Mouse (Mus musculus): Measurements from ENCODE around the gene Ripor3. TPM values are rescaled to one million over a fixed set of nuclear protein-coding genes. Genes with fewer than 3 reads are reported as not detected.

Gene Ripor3
- polyA plus RNA-seq, 1 experiment from 2014 or later: 0.58 TPM

DNA sequence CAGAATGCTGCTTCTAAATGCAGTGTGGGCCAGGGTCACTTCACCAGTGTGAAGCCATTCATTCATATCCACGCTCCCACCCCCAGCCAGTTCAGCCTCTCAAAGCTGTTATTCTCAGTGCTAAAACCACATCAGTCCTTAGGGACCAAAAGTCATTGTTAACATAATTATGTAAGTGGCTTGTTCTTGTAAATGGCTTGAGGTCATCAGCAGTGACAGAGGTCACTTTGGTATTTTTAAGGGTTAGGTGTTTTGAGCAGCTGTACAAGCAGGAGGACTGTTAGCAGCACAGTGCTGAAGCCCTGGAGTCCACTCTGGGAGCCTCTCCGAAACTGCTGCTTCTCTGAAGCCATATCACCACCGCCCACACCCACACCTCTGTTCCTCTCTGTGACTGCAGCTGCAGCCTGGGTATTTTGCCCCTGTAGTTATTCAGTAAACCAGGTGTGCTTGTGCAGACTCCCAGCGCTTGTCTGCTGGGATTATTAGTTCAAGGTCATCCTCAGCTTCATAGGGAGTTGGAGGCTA, 51.0 kb downstream of the Ripor3 start:
- H3K4me2 ChIP-seq (ENCODE audit: low read length): no peak overlapping the region
- H3K9ac ChIP-seq (ENCODE audit: low read depth, low read length): no peak overlapping the region
- no peaks in the 10 kb centered on the region for H3K36me3 ChIP-seq (ENCODE audit: control insufficient read depth, insufficient read depth, low read length)
- H3K4me1 ChIP-seq (ENCODE audit: control insufficient read depth, insufficient read depth, low read length): 0 out of 2 replicates have a peak, but pooled peaks cover 9% of the 10 kb centered on the region
- H3K9me3 ChIP-seq (replicated peaks; ENCODE audit: control insufficient read depth, low read length, poor library complexity, severe bottlenecking): no peaks in the 10 kb centered on the region
- no peaks in the 10 kb centered on the region for H3K27me3 ChIP-seq (ENCODE audit: control insufficient read depth, insufficient read depth, low read depth, low read length)
- no peak for ATAC-seq
- 78% methylated on average over 4 of the region's 4 CpGs for WGBS
- no peak overlapping the region for H3K4me3 ChIP-seq (ENCODE audit: low read depth, low read length)
- no peak overlapping the region for H3K27ac ChIP-seq (ENCODE audit: low read length)

DNA sequence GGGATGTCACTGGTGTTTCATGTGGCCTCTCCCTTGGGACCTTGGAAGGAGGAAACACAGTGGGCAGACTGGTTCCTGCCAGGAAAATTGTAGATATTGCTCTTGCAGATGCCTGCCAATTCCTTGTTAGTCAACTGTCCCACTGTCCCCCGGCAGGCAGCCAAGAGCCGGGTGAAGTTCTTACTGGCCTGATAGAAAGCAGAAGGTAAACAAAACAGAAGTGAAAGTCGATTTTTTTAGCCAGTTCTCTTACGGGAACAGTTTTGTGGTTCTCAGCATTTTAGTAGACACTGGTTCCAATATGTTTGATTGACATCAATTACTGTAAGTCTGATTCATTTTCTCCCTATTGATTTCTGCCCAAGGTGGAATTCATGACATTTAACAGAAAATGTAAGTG, 51.6 kb downstream of the Ripor3 start:
- Histone ChIP-seq H3K4me2 (ENCODE audit: low read length) (no peak overlapping the region), H3K9ac (ENCODE audit: low read depth, low read length) (no peak overlapping the region), H3K4me1 (ENCODE audit: control insufficient read depth, insufficient read depth, low read length) (0 out of 2 replicates have a peak, but pooled peaks cover 9% of the 10 kb centered on the region), H3K9me3 (replicated peaks; ENCODE audit: control insufficient read depth, low read length, poor library complexity, severe bottlenecking) (no peaks in the 10 kb centered on the region), H3K27ac (ENCODE audit: low read length) (no peak overlapping the region), H3K27me3 (ENCODE audit: control insufficient read depth, insufficient read depth, low read depth, low read length) (no peaks in the 10 kb centered on the region), H3K36me3 (ENCODE audit: control insufficient read depth, insufficient read depth, low read length) (no peaks in the 10 kb centered on the region), H3K4me3 (ENCODE audit: low read depth, low read length) (no peak overlapping the region)
- ATAC-seq: no peak
- WGBS: 57% methylated on average over 4 of the region's 4 CpGs

DNA sequence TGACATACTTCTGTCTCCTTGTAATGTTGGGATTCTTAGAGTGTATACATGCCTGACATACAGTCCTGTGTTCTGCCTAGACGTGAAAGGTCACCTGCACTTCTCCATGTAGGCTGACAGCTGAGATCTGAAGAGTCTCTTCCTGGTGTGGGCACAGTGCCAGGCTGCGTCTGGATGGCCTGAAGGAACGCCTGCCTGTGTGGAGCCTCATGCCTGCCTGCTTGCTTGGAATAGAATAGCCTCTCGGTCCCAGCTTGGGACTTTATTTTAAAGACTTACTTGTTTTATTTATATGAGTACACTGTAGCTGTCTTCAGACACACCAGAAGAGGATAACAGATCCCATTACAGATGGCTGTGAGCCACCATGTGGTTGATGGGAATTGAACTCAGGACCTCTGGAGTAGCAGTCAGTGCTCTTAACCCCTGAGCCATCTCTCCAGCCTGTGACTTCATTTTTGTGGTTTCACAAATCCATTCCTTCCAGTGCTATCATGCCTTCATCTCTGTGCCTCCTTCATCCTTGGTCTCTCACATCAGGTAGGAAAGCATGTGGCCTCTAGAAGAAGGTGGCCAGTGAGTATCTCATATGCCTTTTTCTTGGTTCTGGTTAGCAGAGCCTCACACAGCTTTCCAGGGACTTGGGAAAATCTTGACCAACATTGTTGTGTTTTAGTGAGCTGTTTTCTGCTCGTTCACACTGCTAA, 52.2 kb downstream of the Ripor3 start:
- no peaks in the 10 kb centered on the region for H3K9me3 ChIP-seq (replicated peaks; ENCODE audit: control insufficient read depth, low read length, poor library complexity, severe bottlenecking)
- H3K4me3 ChIP-seq (ENCODE audit: low read depth, low read length): no peak overlapping the region
- H3K27ac ChIP-seq (ENCODE audit: low read length): no peak overlapping the region
- no peak overlapping the region for H3K4me2 ChIP-seq (ENCODE audit: low read length)
- WGBS: 57% methylated on average over 5 of the region's 5 CpGs
- H3K36me3 ChIP-seq (ENCODE audit: control insufficient read depth, insufficient read depth, low read length): no peaks in the 10 kb centered on the region
- H3K27me3 ChIP-seq (ENCODE audit: control insufficient read depth, insufficient read depth, low read depth, low read length): no peaks in the 10 kb centered on the region
- no peak for ATAC-seq
- no peak overlapping the region for H3K9ac ChIP-seq (ENCODE audit: low read depth, low read length)
- 0 out of 2 replicates have a peak, but pooled peaks cover 9% of the 10 kb centered on the region for H3K4me1 ChIP-seq (ENCODE audit: control insufficient read depth, insufficient read depth, low read length)

DNA sequence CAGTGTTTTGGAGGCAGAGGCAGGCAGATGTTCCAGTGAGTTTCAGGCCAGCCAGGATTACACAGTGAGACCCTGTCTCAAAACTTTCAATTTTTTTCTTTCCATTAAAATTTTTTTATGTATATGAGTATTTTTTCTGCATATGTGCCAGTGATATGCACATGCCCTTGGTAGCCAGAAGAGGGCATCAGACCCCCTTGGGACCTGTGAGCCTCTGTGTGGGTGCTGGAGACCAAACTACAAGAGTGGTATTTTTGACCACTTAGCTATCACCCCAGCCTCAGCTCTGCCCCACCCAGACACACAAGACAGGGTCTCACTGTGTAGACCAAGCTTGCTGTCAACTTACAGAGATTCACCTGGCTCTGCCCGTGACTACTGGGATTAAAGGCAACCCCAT, 52.9 kb downstream of the Ripor3 start:
- 88% methylated on average over 1 of the region's 1 CpGs for WGBS

DNA sequence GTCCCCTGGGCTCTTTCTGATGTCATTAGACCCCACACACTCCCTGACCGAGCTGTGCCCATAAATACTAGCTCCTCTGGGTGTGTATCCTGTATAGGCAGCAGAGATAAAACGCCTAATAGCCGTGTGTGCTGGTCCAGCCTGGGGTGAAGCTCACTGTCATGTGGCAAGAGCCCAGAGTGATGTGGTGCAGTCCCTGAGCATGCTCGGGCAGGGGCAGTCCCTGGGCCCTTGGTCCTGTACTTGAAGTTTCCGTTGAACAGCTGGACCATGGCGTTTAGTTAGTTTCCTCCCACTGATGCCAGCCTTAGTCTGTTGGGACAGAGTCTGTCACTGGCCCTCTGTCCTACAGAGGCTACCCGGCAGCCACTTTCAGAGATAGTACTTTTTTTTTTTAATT, 55.5 kb downstream of the Ripor3 start:
- 90% methylated on average over 7 of the region's 7 CpGs for WGBS
- no peak overlapping the region for H3K4me2 ChIP-seq (ENCODE audit: low read length)
- no peak overlapping the region for H3K9ac ChIP-seq (ENCODE audit: low read depth, low read length)
- no peaks in the 10 kb centered on the region for H3K27me3 ChIP-seq (ENCODE audit: control insufficient read depth, insufficient read depth, low read depth, low read length)
- peaks cover 7% of the 10 kb centered on the region; the same call in 1 of the 2 replicates for H3K4me1 ChIP-seq (ENCODE audit: control insufficient read depth, insufficient read depth, low read length)
- ATAC-seq: no peak
- H3K9me3 ChIP-seq (replicated peaks; ENCODE audit: control insufficient read depth, low read length, poor library complexity, severe bottlenecking): no peaks in the 10 kb centered on the region
- no peak overlapping the region for H3K4me3 ChIP-seq (ENCODE audit: low read depth, low read length)
- no peaks in the 10 kb centered on the region for H3K36me3 ChIP-seq (ENCODE audit: control insufficient read depth, insufficient read depth, low read length)
- no peak overlapping the region for H3K27ac ChIP-seq (ENCODE audit: low read length)

More for the DNA sequence above, 52.9 kb downstream of the Ripor3 start:
- Histone ChIP-seq H3K27me3 (ENCODE audit: control insufficient read depth, insufficient read depth, low read depth, low read length) (no peaks in the 10 kb centered on the region), H3K4me1 (ENCODE audit: control insufficient read depth, insufficient read depth, low read length) (0 out of 2 replicates have a peak, but pooled peaks cover 9% of the 10 kb centered on the region), H3K4me3 (ENCODE audit: low read depth, low read length) (no peak overlapping the region), H3K36me3 (ENCODE audit: control insufficient read depth, insufficient read depth, low read length) (no peaks in the 10 kb centered on the region), H3K27ac (ENCODE audit: low read length) (no peak overlapping the region), H3K9ac (ENCODE audit: low read depth, low read length) (no peak overlapping the region), H3K4me2 (ENCODE audit: low read length) (no peak overlapping the region), H3K9me3 (replicated peaks; ENCODE audit: control insufficient read depth, low read length, poor library complexity, severe bottlenecking) (no peaks in the 10 kb centered on the region)
- no peak for ATAC-seq

DNA sequence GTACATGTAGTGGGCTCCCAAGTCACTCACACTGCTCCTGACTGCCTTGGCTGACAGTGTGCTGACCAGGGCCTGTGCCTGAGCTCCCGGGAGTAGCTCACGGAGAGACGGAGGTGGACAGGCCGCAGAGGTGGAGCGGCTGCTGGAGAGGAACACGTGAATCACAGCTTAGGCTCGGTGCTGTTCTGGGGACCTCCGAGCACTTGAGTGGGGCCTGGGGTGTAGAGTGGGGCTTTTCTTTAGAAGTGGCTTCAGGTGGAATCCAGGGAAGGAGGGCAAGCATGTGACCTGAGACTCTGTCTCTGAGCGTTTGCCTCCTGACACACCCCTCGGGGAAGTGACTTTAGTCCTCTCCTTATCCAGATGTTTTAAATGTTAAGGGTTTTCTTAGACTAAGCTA, 56.6 kb downstream of the Ripor3 start:
- Histone ChIP-seq H3K9ac (ENCODE audit: low read depth, low read length) (no peak overlapping the region), H3K27me3 (ENCODE audit: control insufficient read depth, insufficient read depth, low read depth, low read length) (no peaks in the 10 kb centered on the region), H3K4me1 (ENCODE audit: control insufficient read depth, insufficient read depth, low read length) (peaks cover 5% of the 10 kb centered on the region; the same call in 1 of the 2 replicates), H3K36me3 (ENCODE audit: control insufficient read depth, insufficient read depth, low read length) (no peaks in the 10 kb centered on the region), H3K27ac (ENCODE audit: low read length) (no peak overlapping the region), H3K9me3 (replicated peaks; ENCODE audit: control insufficient read depth, low read length, poor library complexity, severe bottlenecking) (no peaks in the 10 kb centered on the region), H3K4me2 (ENCODE audit: low read length) (no peak overlapping the region), H3K4me3 (ENCODE audit: low read depth, low read length) (no peak overlapping the region)
- 87% methylated on average over 10 of the region's 10 CpGs for WGBS
- ATAC-seq: no peak

DNA sequence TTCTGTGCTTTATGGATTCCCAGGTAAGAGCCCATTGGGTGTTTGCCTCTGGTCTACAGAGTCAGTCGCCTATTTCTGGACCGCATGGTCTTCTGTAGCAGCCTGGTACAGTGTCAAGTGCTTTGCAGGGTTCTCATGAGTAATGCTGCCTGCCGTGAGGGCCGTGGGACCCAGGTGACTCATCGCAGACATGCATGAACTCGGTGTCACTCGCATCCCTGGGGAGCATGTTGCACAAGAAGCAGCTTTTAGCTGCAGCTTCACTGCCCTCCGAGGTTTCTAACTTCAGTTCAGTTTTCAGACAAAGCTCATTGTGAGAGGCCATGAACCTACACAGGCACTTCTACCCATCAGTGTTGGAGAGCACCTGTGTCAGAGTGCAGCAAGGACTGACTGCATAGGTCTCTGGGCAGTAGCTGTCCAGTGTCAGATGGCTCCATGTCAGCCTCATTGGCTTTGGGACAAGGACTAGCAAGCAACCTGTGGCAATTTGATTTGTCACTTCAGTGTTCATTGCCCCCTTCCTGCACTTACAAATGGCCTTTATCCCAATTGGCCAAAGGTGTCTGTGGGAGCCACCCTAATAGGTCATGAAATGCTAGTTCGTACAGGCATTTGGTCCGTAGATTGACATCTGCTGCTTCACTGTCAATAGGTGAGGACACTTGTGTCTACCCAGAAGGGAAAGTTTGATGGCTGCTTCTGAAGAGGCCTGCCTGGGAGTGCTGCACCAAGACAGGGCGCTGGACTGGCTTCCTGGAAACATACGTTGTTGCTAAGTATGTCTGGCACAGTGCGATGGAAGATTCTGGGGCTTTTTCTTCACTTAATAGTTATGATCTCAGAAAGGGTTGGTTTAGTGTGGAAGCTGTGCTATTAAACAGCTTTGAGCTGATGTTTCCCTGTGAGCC, 58.9 kb downstream of the Ripor3 start:
- Histone ChIP-seq H3K9ac (ENCODE audit: low read depth, low read length) (no peak overlapping the region), H3K9me3 (replicated peaks; ENCODE audit: control insufficient read depth, low read length, poor library complexity, severe bottlenecking) (no peaks in the 10 kb centered on the region), H3K27me3 (ENCODE audit: control insufficient read depth, insufficient read depth, low read depth, low read length) (no peaks in the 10 kb centered on the region), H3K27ac (ENCODE audit: low read length) (no peak overlapping the region), H3K36me3 (ENCODE audit: control insufficient read depth, insufficient read depth, low read length) (no peaks in the 10 kb centered on the region), H3K4me3 (ENCODE audit: low read depth, low read length) (no peak overlapping the region), H3K4me1 (ENCODE audit: control insufficient read depth, insufficient read depth, low read length) (peaks cover 6% of the 10 kb centered on the region; the same call in 1 of the 2 replicates), H3K4me2 (ENCODE audit: low read length) (no peak overlapping the region)
- no peak for ATAC-seq
- WGBS: 90% methylated on average over 13 of the region's 13 CpGs

DNA sequence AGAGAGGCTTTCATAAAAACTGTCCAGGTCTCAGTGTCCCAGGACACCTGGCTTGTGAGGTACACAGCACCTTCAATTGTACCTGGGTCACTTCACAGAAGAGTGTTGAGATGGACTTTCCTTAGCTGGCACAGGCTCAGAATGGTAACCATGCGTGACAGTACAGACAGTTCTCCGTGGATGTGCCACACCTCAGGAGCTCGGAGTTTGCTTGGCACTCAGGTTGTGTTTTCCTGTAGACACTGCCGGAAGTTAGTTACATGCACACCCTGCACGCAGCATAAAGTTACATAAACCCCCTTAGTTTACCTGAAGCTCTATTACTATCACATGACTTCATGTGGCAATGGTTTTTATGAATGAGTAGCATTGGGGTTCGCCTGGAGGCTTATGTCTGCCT, 59.7 kb downstream of the Ripor3 start:
- Histone ChIP-seq H3K4me1 (ENCODE audit: control insufficient read depth, insufficient read depth, low read length) (peaks cover 6% of the 10 kb centered on the region; the same call in 1 of the 2 replicates), H3K9ac (ENCODE audit: low read depth, low read length) (no peak overlapping the region), H3K4me2 (ENCODE audit: low read length) (no peak overlapping the region), H3K9me3 (replicated peaks; ENCODE audit: control insufficient read depth, low read length, poor library complexity, severe bottlenecking) (no peaks in the 10 kb centered on the region), H3K27me3 (ENCODE audit: control insufficient read depth, insufficient read depth, low read depth, low read length) (no peaks in the 10 kb centered on the region), H3K36me3 (ENCODE audit: control insufficient read depth, insufficient read depth, low read length) (no peaks in the 10 kb centered on the region), H3K4me3 (ENCODE audit: low read depth, low read length) (no peak overlapping the region), H3K27ac (ENCODE audit: low read length) (no peak overlapping the region)
- no peak for ATAC-seq
- WGBS: 80% methylated on average over 6 of the region's 6 CpGs

Data from midbrain, embryonic 16.5 days (tissue).